Comparison of ENCODE assay signal across 22 mouse cellular contexts in genomic region chr2:179520941-179521340, GRCm38 (mm10).
A peak's percentile ranks its signal among the peaks of the same experiment; 100 is the strongest.
DNase-seq lines count a peak whose midpoint lies in the region; ATAC-seq lines count a peak whose summit lies in the region.
"Had no signal": no experiment of that assay in that cellular context is flagged by ENCODE, and none has a peak within 500 bp of the region (broad histone marks: within the 10 kb centered on the region; RNA-seq: fewer than 3 reads in every experiment).

No protein-coding gene starts in this region.

- peaks cover 65% of the 10 kb centered on the region for H3K4me1 ChIP-seq in forebrain, embryonic 12.5 days
- peaks cover 71% of the 10 kb centered on the region for H3K4me1 ChIP-seq in forebrain, embryonic 13.5 days
- peaks cover 24% of the 10 kb centered on the region for H3K4me1 ChIP-seq in midbrain, embryonic 11.5 days (ENCODE audit: control insufficient read depth, insufficient read depth, low read length)
- H3K4me1 ChIP-seq in midbrain, embryonic 16.5 days (ENCODE audit: control insufficient read depth, insufficient read depth, low read length), result peaks cover 31% of the 10 kb centered on the region
- H3K4me1 ChIP-seq: heart, embryonic 10.5 days; intestine, embryonic 15.5 days had no signal

- peak; percentile 83 for DNase-seq in midbrain, embryonic 11.5 days (ENCODE audit: low spot score, missing footprints)
- peak; percentile 35 for DNase-seq in retina, embryonic 14.5 days (ENCODE audit: low spot score)
- DNase-seq in heart, adult 8-10 months (ENCODE audit: low spot score), result no peak
- DNase-seq: adrenal gland, postnatal 14 days; cerebellum, adult 11-12 months; cerebellum, adult 9-10 months; cerebellum, postnatal 25 days; gastrocnemius, adult 2 months; gastrocnemius, postnatal 25 days; heart, adult 11 months; heart, postnatal 10 days; heart, postnatal 4 days had no signal

- no peaks in the 10 kb centered on the region for H3K36me3 ChIP-seq in forebrain, embryonic 12.5 days (replicated peaks)
- H3K36me3 ChIP-seq in forebrain, embryonic 13.5 days (ENCODE audit: poor library complexity, severe bottlenecking), result no peaks in the 10 kb centered on the region
- H3K36me3 ChIP-seq in midbrain, embryonic 11.5 days (ENCODE audit: control insufficient read depth, insufficient read depth, low read length), result no peaks in the 10 kb centered on the region
- no peaks in the 10 kb centered on the region for H3K36me3 ChIP-seq in midbrain, embryonic 16.5 days (ENCODE audit: control insufficient read depth, insufficient read depth, low read length)
- H3K36me3 ChIP-seq: embryonic facial prominence, embryonic 12.5 days; forebrain, embryonic 15.5 days; heart, embryonic 10.5 days; hindbrain, embryonic 13.5 days; intestine, embryonic 15.5 days had no signal

- H3K9me3 ChIP-seq in forebrain, embryonic 12.5 days, result no peaks in the 10 kb centered on the region
- no peaks in the 10 kb centered on the region for H3K9me3 ChIP-seq in forebrain, embryonic 13.5 days (replicated peaks)
- H3K9me3 ChIP-seq in midbrain, embryonic 11.5 days (ENCODE audit: control insufficient read depth, low read length), result no peaks in the 10 kb centered on the region
- H3K9me3 ChIP-seq in midbrain, embryonic 16.5 days (replicated peaks; ENCODE audit: control insufficient read depth, low read length, poor library complexity, severe bottlenecking), result no peaks in the 10 kb centered on the region
- H3K9me3 ChIP-seq: embryonic facial prominence, embryonic 12.5 days; forebrain, embryonic 15.5 days; heart, embryonic 10.5 days; hindbrain, embryonic 13.5 days; intestine, embryonic 15.5 days had no signal

- no peak overlapping the region for H3K4me2 ChIP-seq in forebrain, embryonic 12.5 days
- H3K4me2 ChIP-seq in forebrain, embryonic 13.5 days, result no peak overlapping the region
- no peak overlapping the region for H3K4me2 ChIP-seq in midbrain, embryonic 11.5 days
- H3K4me2 ChIP-seq in midbrain, embryonic 16.5 days (ENCODE audit: low read length), result no peak overlapping the region
- H3K4me2 ChIP-seq: embryonic facial prominence, embryonic 12.5 days; forebrain, embryonic 15.5 days; hindbrain, embryonic 13.5 days; intestine, embryonic 15.5 days had no signal

- no peak overlapping the region for H3K9ac ChIP-seq in forebrain, embryonic 12.5 days
- no peak overlapping the region for H3K9ac ChIP-seq in forebrain, embryonic 13.5 days
- no peak overlapping the region for H3K9ac ChIP-seq in midbrain, embryonic 11.5 days (ENCODE audit: low read length)
- no peak overlapping the region for H3K9ac ChIP-seq in midbrain, embryonic 16.5 days (ENCODE audit: low read depth, low read length)
- H3K9ac ChIP-seq: embryonic facial prominence, embryonic 12.5 days; forebrain, embryonic 15.5 days; hindbrain, embryonic 13.5 days; intestine, embryonic 15.5 days had no signal

- H3K4me3 ChIP-seq in forebrain, embryonic 12.5 days (replicated peaks), result no peak overlapping the region
- no peak overlapping the region for H3K4me3 ChIP-seq in forebrain, embryonic 13.5 days
- H3K4me3 ChIP-seq in midbrain, embryonic 11.5 days (ENCODE audit: low read depth, low read length), result no peak overlapping the region
- H3K4me3 ChIP-seq in midbrain, embryonic 16.5 days (ENCODE audit: low read depth, low read length), result no peak overlapping the region
- H3K4me3 ChIP-seq: embryonic facial prominence, embryonic 12.5 days; forebrain, embryonic 15.5 days; gastrocnemius, adult 2 months; heart, embryonic 10.5 days; hindbrain, embryonic 13.5 days; intestine, embryonic 15.5 days had no signal

- peak overlapping the region; percentile 78 for H3K27ac ChIP-seq in forebrain, embryonic 12.5 days
- H3K27ac ChIP-seq in forebrain, embryonic 13.5 days, result no peak overlapping the region
- H3K27ac ChIP-seq in midbrain, embryonic 11.5 days (ENCODE audit: low read depth, low read length), result no peak overlapping the region
- no peak overlapping the region for H3K27ac ChIP-seq in midbrain, embryonic 16.5 days (ENCODE audit: low read length)
- H3K27ac ChIP-seq: embryonic facial prominence, embryonic 12.5 days; gastrocnemius, adult 2 months; heart, embryonic 10.5 days; hindbrain, embryonic 13.5 days; intestine, embryonic 15.5 days had no signal

- no peak for ATAC-seq in forebrain, embryonic 12.5 days (ENCODE audit: low FRiP score)
- no peak for ATAC-seq in forebrain, embryonic 13.5 days
- no peak for ATAC-seq in midbrain, embryonic 11.5 days (ENCODE audit: low FRiP score)
- ATAC-seq in midbrain, embryonic 16.5 days, result no peak
- ATAC-seq: activated CD4-positive, CD25-positive, alpha-beta regulatory T cell, adult 4 months; intestine, embryonic 15.5 days had no signal

- peaks cover 4% of the 10 kb centered on the region; the same call in 1 of the 2 replicates for H3K27me3 ChIP-seq in forebrain, embryonic 12.5 days
- H3K27me3 ChIP-seq in forebrain, embryonic 13.5 days, result no peaks in the 10 kb centered on the region
- no peaks in the 10 kb centered on the region for H3K27me3 ChIP-seq in midbrain, embryonic 11.5 days (ENCODE audit: control insufficient read depth, insufficient read depth, low read length)
- no peaks in the 10 kb centered on the region; the same call in 1 of the 2 replicates for H3K27me3 ChIP-seq in midbrain, embryonic 16.5 days (ENCODE audit: control insufficient read depth, insufficient read depth, low read depth, low read length)
- H3K27me3 ChIP-seq: CH12.LX; embryonic facial prominence, embryonic 12.5 days; forebrain, embryonic 15.5 days had no signal

- WGBS in forebrain, embryonic 12.5 days, result 78% methylated on average over 6 of the region's 6 CpGs
- 74% methylated on average over 6 of the region's 6 CpGs for WGBS in forebrain, embryonic 13.5 days
- 76% methylated on average over 6 of the region's 6 CpGs for WGBS in midbrain, embryonic 11.5 days
- 81% methylated on average over 6 of the region's 6 CpGs for WGBS in midbrain, embryonic 16.5 days
